Mouse (Mus musculus) embryonic stem cell, embryonic (primary cell): ENCODE measurements around the gene Ubash3b.

Experiments used
- CTCF ChIA-PET, 4 experiments: fragments of 300-600 bp in 2 of 4; fragments of 350-600 bp in 2 of 4; sonication (Branson Sonifier 250); formaldehyde crosslinking; loops; one replicate each; lab custom pipeline; 2022; ENCODE audit warnings: inconsistent platforms in 2 of 4; lab: Charles Lee
- POLR2A ChIA-PET, 4 experiments: fragments of 300-600 bp in 2 of 4; fragments of 350-600 bp in 2 of 4; sonication (Branson Sonifier 250); formaldehyde crosslinking; loops; one replicate each; lab custom pipeline; 2022; ENCODE audit warnings: antibody characterized with exemption in 4 of 4, inconsistent platforms in 1 of 4; lab: Charles Lee

The Ubash3b gene

GRCm38 (mm10) chr9:41014512-41014911, 147.0 kb downstream of the Ubash3b start:
- CTCF ChIA-PET, result interaction anchor here in 3 of 4 experiments (0.6 to 1.5 kb wide), 4 partner anchors 9 to 14 kb away, joined by 3 to 4 read pairs (median 4); no protein-coding TSS in a partner anchor
- POLR2A ChIA-PET, result interaction anchor here in 1 of 4 experiments (0.7 kb wide), 1 partner anchor 219 kb away, joined by 4 read pairs; no protein-coding TSS in a partner anchor

GRCm38 (mm10) chr9:41012456-41012855, 149.0 kb downstream of the Ubash3b start:
- ChIA-PET POLR2A (interaction anchor here in 1 of 4 experiments (0.7 kb wide), 1 partner anchor 53 kb away, joined by 3 read pairs; no protein-coding TSS in a partner anchor), CTCF (no interaction called here)

DNA sequence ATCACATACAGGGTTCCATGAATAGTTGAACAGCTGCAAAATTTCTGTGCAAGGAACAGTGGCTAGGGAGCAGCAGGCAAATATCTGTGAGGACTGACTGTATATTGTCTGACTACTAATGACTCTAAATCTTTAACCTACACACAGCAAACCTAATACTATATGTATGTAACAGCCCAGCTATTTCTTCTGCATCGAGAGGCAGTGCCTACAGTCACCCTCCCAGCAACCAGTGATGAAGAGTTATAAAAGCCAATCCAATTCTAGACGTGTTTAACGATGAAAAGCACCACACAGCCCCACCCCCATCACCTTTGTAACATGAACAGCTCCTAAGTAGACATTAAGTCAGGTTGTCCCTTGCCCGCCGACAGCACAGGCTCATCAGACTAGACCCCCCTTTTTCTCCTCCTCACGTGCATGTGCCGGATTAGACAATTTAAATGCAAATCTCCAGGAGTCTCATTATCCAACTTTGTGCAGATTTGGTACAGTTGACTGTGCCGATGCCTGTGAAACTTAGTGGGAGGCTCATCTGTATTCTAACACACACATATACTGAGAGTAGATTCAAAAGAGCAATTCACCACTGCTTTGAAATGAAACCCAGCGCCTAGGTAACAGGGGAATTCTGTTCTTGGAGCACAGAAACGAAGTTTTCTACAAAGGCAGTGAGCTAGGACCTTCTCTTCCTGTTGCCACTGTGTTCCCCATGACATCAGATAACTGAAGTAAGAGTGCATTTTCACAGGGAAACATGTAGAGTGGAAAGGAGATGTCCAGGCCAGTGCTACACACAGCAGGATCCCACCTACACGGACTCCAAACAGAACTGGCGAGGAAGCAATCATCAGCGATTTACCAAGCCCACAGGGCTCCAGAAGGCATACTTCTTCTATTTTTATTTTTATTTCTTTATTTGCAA, 149.7 kb downstream of the Ubash3b start:
- POLR2A ChIA-PET, result interaction anchor here in 1 of 4 experiments (0.6 kb wide), 1 partner anchor 205 kb away, joined by 4 read pairs; no protein-coding TSS in a partner anchor

DNA sequence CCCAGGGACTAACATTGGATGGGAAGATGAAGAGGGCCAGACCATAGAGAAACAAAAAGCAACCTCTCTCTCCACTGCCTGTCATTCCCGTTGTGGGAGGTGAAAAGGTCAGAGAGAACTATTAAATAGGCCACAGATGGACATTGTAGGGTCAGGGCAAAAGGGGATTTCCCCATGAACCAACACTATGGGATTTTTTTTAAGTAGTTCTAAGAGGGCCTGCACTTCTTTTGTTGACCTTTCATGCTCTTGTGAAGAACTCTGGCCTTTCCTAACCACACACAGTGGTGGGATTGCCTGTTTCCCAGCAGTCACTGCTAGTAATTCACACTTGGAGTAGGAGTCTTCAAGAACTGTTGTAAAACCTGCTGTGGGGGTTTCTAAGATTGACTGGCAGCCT, 153.7 kb downstream of the Ubash3b start:
- ChIA-PET CTCF (no interaction called here), POLR2A (no interaction called here)

More for the DNA sequence above, 149.7 kb downstream of the Ubash3b start:
- CTCF ChIA-PET, result interaction anchor here in 1 of 4 experiments (1.4 kb wide), 1 partner anchor 177 kb away, joined by 4 read pairs; no protein-coding TSS in a partner anchor

DNA sequence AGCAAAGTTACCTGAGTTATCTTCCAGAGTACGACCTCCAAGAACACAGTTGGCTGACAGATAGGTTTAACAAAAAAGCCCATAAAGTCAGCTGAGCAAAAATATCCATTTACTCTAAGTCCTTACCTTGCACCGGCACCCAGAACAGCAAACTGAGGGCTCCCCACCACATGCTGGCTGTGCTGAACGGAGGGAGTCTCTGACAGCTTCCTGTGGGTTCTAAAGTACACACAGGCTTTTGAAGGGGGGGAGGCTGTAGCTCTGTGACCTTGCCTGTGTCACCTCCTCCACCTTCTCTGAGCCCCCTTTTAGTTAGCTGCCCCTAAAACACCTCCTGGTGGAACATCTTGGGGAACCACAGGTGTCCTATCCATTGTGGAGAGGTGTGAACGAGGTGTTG, 157.1 kb downstream of the Ubash3b start, which contains the start of gene Crtam:
Gene Crtam, minus strand, starts transcription at position 214 of the 400 bp plus-strand sequence.
- CTCF ChIA-PET, result no interaction called here
- POLR2A ChIA-PET, result interaction anchor here in 2 of 4 experiments (0.8 to 1.1 kb wide), 2 partner anchors 21 to 199 kb away, joined by 3 read pairs; no protein-coding TSS in a partner anchor

DNA sequence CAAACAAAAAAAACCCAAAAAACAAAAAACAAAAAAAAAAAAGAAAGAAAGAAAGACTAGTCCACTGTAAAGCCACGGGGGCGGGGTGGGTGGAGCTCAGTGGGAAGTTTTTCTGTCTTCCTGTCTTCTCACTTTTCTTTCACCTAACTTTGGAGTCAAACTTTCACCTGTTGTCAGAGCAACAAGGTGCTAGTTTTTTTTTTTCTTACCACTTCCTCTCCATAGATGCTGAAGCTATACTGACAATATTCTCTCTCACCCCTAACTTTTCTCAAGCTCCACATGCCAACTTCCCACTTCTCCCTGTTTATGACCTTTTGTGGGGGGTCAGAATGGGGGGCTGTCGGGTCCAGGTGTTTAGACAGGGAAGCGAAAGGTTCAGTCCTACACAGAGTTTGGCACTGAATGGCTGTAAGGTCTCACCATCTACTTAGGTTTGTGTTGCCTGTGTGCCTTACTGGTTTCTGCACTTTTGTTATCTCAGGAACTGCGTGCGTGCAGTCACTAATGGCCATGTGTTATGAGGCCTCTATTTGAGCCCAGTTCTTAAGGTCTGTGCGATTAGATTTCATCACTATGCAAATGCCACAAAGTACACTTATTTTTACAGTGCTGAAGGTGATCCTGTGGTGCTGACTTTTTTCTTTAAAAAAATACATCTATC, 164.2 kb downstream of the Ubash3b start:
- POLR2A ChIA-PET, result interaction anchor here in 2 of 4 experiments (0.6 to 0.9 kb wide), 4 partner anchors 8 to 191 kb away, joined by 3 to 7 read pairs (median 4); no protein-coding TSS in a partner anchor
- CTCF ChIA-PET, result interaction anchor here in 1 of 4 experiments (1.1 kb wide), 1 partner anchor 31 kb away, joined by 4 read pairs; no protein-coding TSS in a partner anchor

- ChIA-PET CTCF (interaction anchor here in 1 of 4 experiments (1.6 kb wide), 1 partner anchor 214 kb away, joined by 11 read pairs; no protein-coding TSS in a partner anchor), POLR2A (no interaction called here)
Observed at GRCm38 (mm10) chr9:40994075-40994474, 167.4 kb downstream of the Ubash3b start.

- POLR2A ChIA-PET, result interaction anchor here in 1 of 4 experiments (1.2 kb wide), 1 partner anchor 185 kb away, joined by 3 read pairs; no protein-coding TSS in a partner anchor
- CTCF ChIA-PET, result interaction anchor here in 2 of 4 experiments (1.3 to 3.2 kb wide), 3 partner anchors 157 to 216 kb away, joined by 3 to 18 read pairs (median 11); no protein-coding TSS in a partner anchor
Observed at GRCm38 (mm10) chr9:40991511-40991910, 170.0 kb downstream of the Ubash3b start.

GRCm38 (mm10) chr9:40989940-40990588, 171.4 kb downstream of the Ubash3b start:
- POLR2A ChIA-PET, result interaction anchor here in 2 of 4 experiments (0.6 to 1.6 kb wide), 2 partner anchors 32 to 217 kb away, joined by 4 to 5 read pairs; no protein-coding TSS in a partner anchor

GRCm38 (mm10) chr9:40984313-40984712, 177.2 kb downstream of the Ubash3b start:
- ChIA-PET POLR2A (no interaction called here), CTCF (interaction anchor here in 3 of 4 experiments (0.6 to 3.5 kb wide), 4 partner anchors 12 to 749 kb away, joined by 3 to 45 read pairs (median 8); no protein-coding TSS in a partner anchor)

More at GRCm38 (mm10) chr9:40989940-40990588, 171.4 kb downstream of the Ubash3b start:
- CTCF ChIA-PET, result interaction anchor here (0.5 to 3.7 kb wide), 22 partner anchors 14 to 218 kb away, joined by 3 to 44 read pairs (median 6); no protein-coding TSS in a partner anchor

DNA sequence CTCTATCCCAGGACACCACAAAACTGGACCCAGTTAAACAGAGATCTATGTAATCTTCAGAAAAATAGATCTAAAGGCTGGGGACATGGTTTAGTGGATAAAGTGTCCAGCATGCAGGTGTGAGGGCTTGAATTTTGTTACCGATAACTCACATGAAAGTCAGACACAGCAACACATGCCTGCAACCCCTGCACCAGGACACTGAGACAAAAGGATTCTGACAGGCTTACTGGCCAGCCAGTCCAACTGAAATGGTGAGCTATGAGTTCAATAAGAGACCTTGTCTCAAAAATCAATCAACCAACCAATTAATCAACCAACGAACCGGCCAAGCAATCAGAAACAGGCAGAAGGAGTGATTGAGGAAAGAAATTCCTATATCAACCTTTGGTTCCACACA, 177.7 kb downstream of the Ubash3b start:
- ChIA-PET POLR2A (interaction anchor here in 2 of 4 experiments (0.5 to 0.7 kb wide), 2 partner anchors 165 to 178 kb away, joined by 3 to 4 read pairs; no protein-coding TSS in a partner anchor), CTCF (interaction anchor here (0.6 to 3.5 kb wide), 10 partner anchors 21 to 623 kb away, joined by 3 to 45 read pairs (median 6); no protein-coding TSS in a partner anchor)

DNA sequence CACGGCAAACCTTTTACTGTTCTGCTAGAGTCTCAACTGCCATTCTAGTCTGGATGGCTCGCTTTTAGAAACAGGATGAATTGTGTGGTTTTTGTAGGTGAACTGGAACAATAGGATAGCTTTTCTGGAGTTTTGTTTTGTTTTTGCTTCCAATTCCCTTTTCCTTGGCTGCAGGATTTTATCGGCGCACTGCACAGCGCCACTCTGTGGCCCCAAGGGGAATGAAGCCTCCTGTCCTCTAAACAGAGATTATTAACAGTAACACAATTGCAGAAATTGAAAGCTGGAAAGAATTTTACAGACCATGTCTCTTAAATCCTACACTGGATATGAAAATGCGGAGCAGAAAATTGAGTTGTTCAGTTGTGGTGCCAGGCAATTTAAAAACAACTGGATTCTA, 179.0 kb downstream of the Ubash3b start:
- POLR2A ChIA-PET, result interaction anchor here in 2 of 4 experiments (0.6 to 1.1 kb wide), 3 partner anchors 10 to 148 kb away, joined by 3 to 4 read pairs (median 3); no protein-coding TSS in a partner anchor
- CTCF ChIA-PET, result interaction anchor here (0.6 to 3.5 kb wide), 31 partner anchors 9 to 1690 kb away, joined by 3 to 45 read pairs (median 4); partner anchors contain the start of gene Jhy (in 1 of the 4)

GRCm38 (mm10) chr9:40974042-40974801, 187.3 kb downstream of the Ubash3b start:
- POLR2A ChIA-PET, result interaction anchor here in 2 of 4 experiments (0.6 to 0.7 kb wide), 2 partner anchors 116 to 542 kb away, joined by 3 to 4 read pairs; no protein-coding TSS in a partner anchor
- CTCF ChIA-PET, result interaction anchor here in 2 of 4 experiments (0.6 to 2.1 kb wide), 3 partner anchors 28 to 224 kb away, joined by 3 to 6 read pairs (median 6); no protein-coding TSS in a partner anchor

DNA sequence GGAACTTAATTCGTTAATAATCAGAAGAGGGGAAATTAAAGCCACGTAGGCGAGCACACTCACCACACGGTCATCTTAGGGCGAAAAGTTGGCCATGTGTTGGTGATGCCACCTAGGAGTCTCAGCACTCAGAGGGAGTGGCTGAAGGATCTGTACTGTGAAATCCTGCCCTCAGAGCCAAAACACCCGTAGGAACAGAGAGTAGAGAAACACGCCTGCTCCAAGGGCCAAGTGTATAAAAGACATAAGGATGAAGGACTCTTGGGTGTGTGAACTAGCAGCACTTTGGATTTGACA, 197.1 kb downstream of the Ubash3b start:
- POLR2A ChIA-PET, result interaction anchor here in 2 of 4 experiments (0.6 to 0.7 kb wide), 2 partner anchors 124 to 157 kb away, joined by 3 to 5 read pairs; no protein-coding TSS in a partner anchor
- CTCF ChIA-PET, result interaction anchor here in 1 of 4 experiments (1.0 kb wide), 1 partner anchor 18 kb away, joined by 4 read pairs; no protein-coding TSS in a partner anchor

DNA sequence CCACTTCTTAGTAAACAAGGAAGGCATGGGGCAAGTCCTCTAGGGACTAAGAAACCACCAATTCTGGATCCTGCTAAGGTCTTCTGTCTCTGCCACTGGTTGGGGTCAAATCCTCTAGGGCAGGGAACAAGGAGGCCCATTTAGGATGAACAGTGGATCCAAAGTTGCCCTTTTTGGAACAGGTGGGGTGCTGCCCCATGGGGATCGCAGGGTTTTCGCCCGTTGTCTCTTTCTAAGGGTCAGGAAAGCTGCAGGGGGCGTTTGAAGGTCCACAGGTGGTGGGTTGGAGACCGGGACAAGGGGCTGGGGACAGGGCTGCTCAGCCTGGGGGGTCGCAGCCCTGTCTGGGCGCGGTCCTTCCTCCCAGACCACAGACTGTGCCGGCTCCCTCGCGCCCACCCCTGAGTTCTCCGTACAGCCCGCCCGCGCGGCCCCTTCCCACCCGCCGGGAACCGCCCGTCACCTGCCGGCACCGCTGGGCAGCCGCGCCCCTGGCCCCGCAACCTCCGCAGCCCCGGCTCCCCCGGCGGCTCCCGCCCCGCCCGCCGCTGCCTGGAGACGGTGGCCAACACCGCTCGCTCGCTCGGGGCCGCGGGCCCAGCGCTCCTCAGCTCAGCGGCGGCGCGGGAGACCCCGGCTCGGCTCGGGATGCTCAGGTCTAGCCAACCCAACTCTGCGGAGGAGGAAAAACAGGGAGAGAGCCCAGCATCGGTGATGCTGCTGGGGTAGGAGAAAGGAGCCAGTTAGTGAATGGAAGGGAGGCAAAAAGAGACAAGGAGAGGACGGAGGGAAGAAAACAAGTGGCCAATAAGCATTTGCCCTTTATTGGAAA, 197.7 kb downstream of the Ubash3b start, which contains the start of gene Jhy:
Gene Jhy, minus strand, starts transcription at position 533 of the 832 bp plus-strand sequence.
- ChIA-PET CTCF (interaction anchor here in 2 of 4 experiments (1.0 to 1.3 kb wide), 3 partner anchors 19 to 243 kb away, joined by 3 to 4 read pairs (median 4); no protein-coding TSS in a partner anchor), POLR2A (interaction anchor here in 1 of 4 experiments (0.6 to 2.3 kb wide), 3 partner anchors 10 to 157 kb away, joined by 3 to 7 read pairs (median 4); no protein-coding TSS in a partner anchor)
